In genomic region chr13:89682254-89682653, GRCm38 (mm10) we compare ENCODE assay signal across 22 mouse cellular contexts.
DNase-seq lines count a peak whose midpoint lies in the region; ATAC-seq lines count a peak whose summit lies in the region.
"Had no signal": no experiment of that assay in that cellular context is flagged by ENCODE, and none has a peak within 500 bp of the region (broad histone marks: within the 10 kb centered on the region; RNA-seq: fewer than 3 reads in every experiment).

No protein-coding gene starts in this region.

- H3K4me3 ChIP-seq in liver, embryonic 13.5 days (replicated peaks), result no peak overlapping the region
- H3K4me3 ChIP-seq: embryonic facial prominence, embryonic 12.5 days; embryonic facial prominence, embryonic 15.5 days; gastrocnemius, adult 2 months; hindbrain, embryonic 12.5 days had no signal

- WGBS in liver, embryonic 13.5 days (ENCODE audit: insufficient replicate concordance), result 65% methylated on average over 7 of the region's 7 CpGs

- no peaks in the 10 kb centered on the region for H3K36me3 ChIP-seq in liver, embryonic 13.5 days

- no peaks in the 10 kb centered on the region for H3K9me3 ChIP-seq in liver, embryonic 13.5 days (replicated peaks)
- H3K9me3 ChIP-seq: embryonic facial prominence, embryonic 12.5 days; embryonic facial prominence, embryonic 15.5 days; hindbrain, embryonic 12.5 days had no signal

- H3K27ac ChIP-seq in liver, embryonic 13.5 days, result no peak overlapping the region
- H3K27ac ChIP-seq: embryonic facial prominence, embryonic 12.5 days; embryonic facial prominence, embryonic 15.5 days; gastrocnemius, adult 2 months; hindbrain, embryonic 12.5 days had no signal

- no peaks in the 10 kb centered on the region for H3K27me3 ChIP-seq in liver, embryonic 13.5 days
- H3K27me3 ChIP-seq: embryonic facial prominence, embryonic 12.5 days; embryonic facial prominence, embryonic 15.5 days; hindbrain, embryonic 12.5 days had no signal

- peak; percentile 59 for DNase-seq in kidney, adult 9 months
- no peak for DNase-seq in kidney, postnatal 10 days
- DNase-seq in liver, embryonic 13.5 days, result no peak
- DNase-seq in liver, result no peak
- DNase-seq in yolk sac, embryonic 10.5 days (ENCODE audit: low spot score), result peak; percentile 21
- no peak for DNase-seq in right cerebral cortex, postnatal 4 days
- DNase-seq: adrenal gland, adult 2 months; adrenal gland, postnatal 14 days; cerebellum, adult 11 months; cerebellum, adult 2 months; cerebellum, adult 9-11 months; cerebellum, postnatal 25 days; forebrain, postnatal 0 days; gastrocnemius, adult 2 months; gastrocnemius, postnatal 14 days; heart, adult 11 months had no signal

- ATAC-seq in liver, embryonic 13.5 days (ENCODE audit: low read depth), result 0 out of 2 replicates have a peak, but pooled peaks have one; percentile 29
- ATAC-seq: CD4-positive, CD25-positive, alpha-beta regulatory T cell, adult 4 months; forebrain, embryonic 14.5 days; forebrain, postnatal 0 days had no signal

- H3K4me2 ChIP-seq in liver, embryonic 13.5 days, result no peak overlapping the region
- H3K4me2 ChIP-seq: embryonic facial prominence, embryonic 12.5 days; embryonic facial prominence, embryonic 15.5 days; heart, embryonic 11.5 days; hindbrain, embryonic 12.5 days had no signal

- H3K4me1 ChIP-seq in liver, embryonic 13.5 days (replicated peaks), result no peaks in the 10 kb centered on the region
- H3K4me1 ChIP-seq: embryonic facial prominence, embryonic 12.5 days; embryonic facial prominence, embryonic 15.5 days; hindbrain, embryonic 12.5 days had no signal

- no peak overlapping the region for H3K9ac ChIP-seq in liver, embryonic 13.5 days
- H3K9ac ChIP-seq: embryonic facial prominence, embryonic 12.5 days; embryonic facial prominence, embryonic 15.5 days; forebrain, postnatal 0 days; hindbrain, embryonic 12.5 days had no signal

Comparison
In these comparisons a context has a peak if more than half of its experiments do, and no peak if none do; other contexts are left out.
1. DNase-seq: peak in kidney, adult 9 months (single experiment) and yolk sac, embryonic 10.5 days (single experiment); none in kidney, postnatal 10 days (single experiment), liver, embryonic 13.5 days (single experiment), liver (single experiment) and right cerebral cortex, postnatal 4 days (single experiment).